Mouse (Mus musculus) embryonic facial prominence, embryonic 13.5 days (tissue): Measurements from ENCODE around the gene Krba1. TPM values are rescaled to one million over a fixed set of nuclear protein-coding genes. Genes with fewer than 3 reads are reported as not detected.

Experiments
- ATAC-seq: fragments of 200-750 bp; cut with Nextera tagmentation; 2 replicates; pipeline ENCODE4 v1.8.0; 2017; ENCODE audit warnings: low read depth; ENCODE audit not compliant: insufficient number of reproducible peaks, insufficient read depth, low FRiP score, low TSS enrichment
- H3K27ac ChIP-seq: fragments of 300-500 bp; sonication (generic); 2 replicates; pipeline ENCODE4 v1.5.1; 2015; ENCODE audit warnings: moderate library complexity, mild to moderate bottlenecking, inconsistent platforms
- H3K27me3 ChIP-seq: fragments of 300-500 bp; sonication (generic); 2 replicates; pipeline ENCODE4 v1.6.1; 2015; ENCODE audit warnings: mild to moderate bottlenecking, inconsistent platforms
- H3K36me3 ChIP-seq: fragments of 300-500 bp; sonication (generic); 2 replicates; pipeline ENCODE4 v1.6.1; 2015; ENCODE audit warnings: mild to moderate bottlenecking, inconsistent platforms
- H3K4me1 ChIP-seq: fragments of 300-500 bp; sonication (generic); 2 replicates; pipeline ENCODE4 v1.6.1; 2015; ENCODE audit warnings: inconsistent platforms
- H3K4me2 ChIP-seq: fragments of 300-500 bp; sonication (generic); 2 replicates; pipeline ENCODE4 v1.6.1; 2015; ENCODE audit warnings: moderate library complexity, mild to moderate bottlenecking, inconsistent platforms
- H3K4me3 ChIP-seq: fragments of 300-500 bp; sonication (generic); 2 replicates; pipeline ENCODE4 v1.5.1; 2015; ENCODE audit warnings: mild to moderate bottlenecking, inconsistent platforms
- H3K9ac ChIP-seq: fragments of 300-500 bp; sonication (generic); 2 replicates; pipeline ENCODE4 v1.6.1; 2015; ENCODE audit warnings: mild to moderate bottlenecking, inconsistent platforms
- H3K9me3 ChIP-seq: fragments of 300-500 bp; sonication (generic); 2 replicates; pipeline ENCODE4 v1.6.1; 2016; ENCODE audit warnings: inconsistent platforms
- WGBS: fragments of 180-500 bp; shearing (Covaris S2); methylation state at CpG from one replicate; pipeline ENCODE4 v1.1.7; 2015; ENCODE audit warnings: mixed read lengths; 5-methylcytosine and 5-hydroxymethylcytosine counted together
- polyA plus RNA-seq: library from polyadenylated mRNA; unstranded; fragments of >200 nt; fragmentation: Nextera tagmentation; extraction: Ambion mirVana; gene quantifications from 2 replicates; pipeline ENCODE4 v1.2.1, GENCODE M21; 2015

Gene Krba1
- polyA plus RNA-seq, 1 experiment from 2014 or later: 28.0 TPM

DNA sequence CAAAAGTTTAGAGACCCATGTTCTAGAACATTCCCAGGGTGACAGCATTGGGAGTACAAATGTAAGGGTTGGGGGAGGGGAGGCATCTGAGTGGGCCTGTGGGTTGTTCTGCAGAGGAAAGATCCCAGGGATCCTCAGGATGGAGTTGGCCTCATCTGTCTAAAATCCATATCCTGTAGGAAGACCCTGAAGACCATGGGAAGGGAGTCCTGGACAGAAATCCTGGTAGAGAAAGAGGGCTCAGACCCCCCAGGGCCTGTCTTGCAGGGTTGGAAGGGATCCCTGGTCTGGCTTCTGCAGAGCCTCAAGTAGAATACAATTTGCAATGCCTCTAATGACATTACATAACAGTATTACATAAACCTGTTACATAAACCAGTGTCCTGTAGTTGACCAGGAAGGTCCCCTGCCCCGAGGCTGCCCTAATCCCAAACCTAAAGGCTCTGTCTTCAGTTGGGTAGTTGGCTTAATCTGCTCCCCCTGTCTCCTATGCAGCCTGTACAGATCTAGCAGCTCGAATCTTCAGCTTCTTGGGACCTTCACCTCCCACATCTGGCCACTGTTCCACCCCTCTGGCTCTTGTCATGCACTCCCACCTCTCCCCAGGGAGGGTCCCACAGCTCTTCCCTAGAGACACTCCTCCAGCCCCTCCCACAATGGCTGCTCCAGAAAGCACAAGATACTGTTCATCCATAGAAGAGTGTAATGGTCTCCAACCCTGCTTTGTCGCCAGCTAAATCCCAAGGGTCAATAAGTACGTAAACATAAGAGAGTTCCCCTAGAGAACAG lies 33.6 kb downstream of the Krba1 start:
- Histone ChIP-seq H3K27me3 (no peaks in the 10 kb centered on the region), H3K4me3 (no peak overlapping the region), H3K36me3 (no peaks in the 10 kb centered on the region), H3K27ac (no peak overlapping the region), H3K4me2 (no peak overlapping the region), H3K4me1 (0 out of 2 replicates have a peak, but pooled peaks cover 6% of the 10 kb centered on the region), H3K9ac (no peak overlapping the region), H3K9me3 (no peaks in the 10 kb centered on the region)
- no peak for ATAC-seq
- WGBS: 67% methylated on average over 4 of the region's 4 CpGs

DNA sequence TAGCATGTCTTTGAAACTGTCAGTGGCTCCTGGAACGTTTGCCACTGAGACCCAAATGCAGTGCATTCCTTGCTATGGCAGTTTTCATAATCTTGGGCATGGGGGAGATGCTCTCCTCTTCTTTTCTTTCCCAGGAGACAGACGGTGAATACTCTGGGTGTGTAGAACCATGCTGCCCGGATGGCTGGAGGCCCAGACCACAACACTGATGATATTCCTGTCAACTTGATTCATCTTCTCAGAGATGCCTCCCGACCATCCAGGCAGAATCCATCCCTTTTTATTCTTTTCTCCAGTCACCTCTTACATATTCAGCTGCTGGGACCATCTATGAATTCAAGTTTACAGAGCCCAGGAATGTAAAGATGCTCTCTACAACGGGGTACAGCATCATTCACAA lies 35.4 kb downstream of the Krba1 start:
- WGBS: 82% methylated on average over 5 of the region's 5 CpGs
- ATAC-seq: no peak

DNA sequence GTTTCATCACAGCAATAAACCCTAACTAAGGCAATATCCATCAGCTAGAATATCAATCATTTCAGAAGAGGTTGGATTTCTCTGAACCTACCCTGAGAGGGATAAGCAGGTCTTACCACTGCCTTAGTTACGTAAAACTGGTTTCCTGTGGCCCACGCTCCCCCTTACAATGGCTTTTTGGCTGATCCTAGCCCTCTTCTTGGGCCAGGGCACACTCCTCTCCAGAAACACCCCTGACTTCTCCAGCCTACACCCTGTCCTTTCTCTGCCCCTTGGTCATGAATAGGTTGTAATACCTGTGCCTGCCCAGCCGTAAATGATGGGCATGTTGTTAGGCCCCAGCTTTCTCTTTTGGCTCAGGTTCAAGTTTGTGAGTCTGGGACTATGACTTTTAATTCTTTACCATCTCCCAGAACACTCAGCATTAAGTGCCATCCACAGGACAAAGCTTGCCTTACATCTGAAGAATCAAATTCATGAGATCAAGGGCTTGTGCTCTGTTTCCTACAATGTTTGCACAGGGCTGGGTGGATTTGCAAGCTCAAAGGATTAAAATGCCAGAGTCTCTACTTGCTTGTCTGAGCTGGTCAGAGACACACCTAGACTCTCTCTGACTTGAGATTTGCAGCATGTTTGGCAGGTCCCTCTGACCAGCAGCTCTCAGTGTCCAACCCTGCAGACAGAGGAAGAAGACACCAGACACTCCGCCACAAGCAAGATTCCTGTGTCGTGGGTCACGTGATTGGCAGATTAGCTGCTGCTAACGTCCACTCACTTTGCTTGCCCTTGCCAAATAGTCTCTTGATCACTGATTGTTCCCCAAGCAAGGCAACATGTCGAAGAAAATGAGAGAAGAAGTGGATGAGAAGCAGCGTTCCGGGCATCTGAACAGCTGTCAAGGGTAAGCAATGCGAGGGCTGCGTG lies 37.8 kb downstream of the Krba1 start:
- Histone ChIP-seq H3K4me3 (no peak overlapping the region), H3K9ac (no peak overlapping the region), H3K4me1 (peaks cover 33% of the 10 kb centered on the region), H3K27me3 (peaks cover 4% of the 10 kb centered on the region), H3K36me3 (peaks cover 22% of the 10 kb centered on the region), H3K9me3 (no peaks in the 10 kb centered on the region), H3K27ac (peak overlapping the region; percentile 80), H3K4me2 (peak overlapping the region; percentile 27; the same call in 1 of the 2 replicates)
- 54% methylated on average over 12 of the region's 12 CpGs for WGBS
- 0 out of 2 replicates have a peak, but pooled peaks have one; percentile 2 for ATAC-seq

More for the DNA sequence above, 35.4 kb downstream of the Krba1 start:
- H3K4me2 ChIP-seq: no peak overlapping the region
- no peaks in the 10 kb centered on the region for H3K36me3 ChIP-seq
- no peak overlapping the region for H3K9ac ChIP-seq
- H3K4me1 ChIP-seq: peaks cover 15% of the 10 kb centered on the region
- no peaks in the 10 kb centered on the region for H3K27me3 ChIP-seq
- H3K9me3 ChIP-seq: no peaks in the 10 kb centered on the region
- no peak overlapping the region for H3K27ac ChIP-seq
- no peak overlapping the region for H3K4me3 ChIP-seq

DNA sequence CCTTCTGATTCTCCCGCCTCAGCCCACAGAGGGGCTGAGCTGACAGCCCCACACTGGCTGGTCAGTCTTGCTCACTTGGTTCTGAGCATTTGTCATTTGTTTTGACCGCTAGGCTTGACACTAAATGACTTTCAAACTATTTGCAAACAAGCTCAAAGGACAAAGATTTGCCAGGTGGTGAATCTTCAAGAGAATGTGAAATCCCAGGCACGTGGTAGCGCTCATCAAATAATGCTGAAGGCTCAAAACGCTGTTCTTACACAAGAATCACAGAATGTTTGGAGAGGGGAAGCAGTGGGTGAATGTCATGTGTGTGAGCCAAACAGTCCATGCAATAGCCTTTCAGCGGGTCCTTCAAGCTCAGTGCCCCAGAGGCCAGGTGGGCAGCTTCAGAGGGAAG lies 39.3 kb downstream of the Krba1 start:
- Histone ChIP-seq H3K4me2 (no peak overlapping the region), H3K9ac (no peak overlapping the region; the same call in 1 of the 2 replicates), H3K27me3 (peaks cover 19% of the 10 kb centered on the region), H3K36me3 (peaks cover 37% of the 10 kb centered on the region), H3K4me3 (no peak overlapping the region), H3K4me1 (peaks cover 48% of the 10 kb centered on the region), H3K27ac (peak overlapping the region; percentile 34; the same call in 1 of the 2 replicates), H3K9me3 (no peaks in the 10 kb centered on the region)
- ATAC-seq: no peak
- 60% methylated on average over 6 of the region's 6 CpGs for WGBS

DNA sequence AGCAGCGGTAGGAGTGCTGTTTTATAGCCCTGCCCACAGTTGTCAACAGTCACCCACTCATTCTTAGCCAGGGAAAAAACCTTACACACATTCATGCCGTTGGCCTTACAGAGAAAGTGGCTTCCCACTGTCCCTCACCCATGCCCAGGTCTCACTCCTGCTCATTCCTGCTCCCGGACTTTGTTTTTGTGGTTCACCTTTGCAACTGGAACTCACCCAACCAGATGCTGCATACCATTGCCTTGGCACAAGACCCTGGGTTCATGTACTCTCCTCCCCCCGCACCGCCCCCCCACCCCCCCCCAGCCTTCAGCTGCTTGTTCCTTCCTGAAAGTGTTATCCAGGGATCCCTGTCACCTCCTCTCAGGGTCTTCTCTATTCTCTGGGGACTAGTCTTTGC lies 39.7 kb downstream of the Krba1 start:
- no peak for ATAC-seq
- H3K4me1 ChIP-seq: peaks cover 52% of the 10 kb centered on the region
- H3K4me3 ChIP-seq: no peak overlapping the region
- H3K36me3 ChIP-seq: peaks cover 42% of the 10 kb centered on the region
- no peak overlapping the region for H3K4me2 ChIP-seq
- no peak overlapping the region; the same call in 1 of the 2 replicates for H3K9ac ChIP-seq
- H3K27me3 ChIP-seq: peaks cover 24% of the 10 kb centered on the region
- WGBS: 59% methylated on average over 5 of the region's 5 CpGs
- no peaks in the 10 kb centered on the region for H3K9me3 ChIP-seq
- peak overlapping the region; percentile 34; the same call in 1 of the 2 replicates for H3K27ac ChIP-seq

DNA sequence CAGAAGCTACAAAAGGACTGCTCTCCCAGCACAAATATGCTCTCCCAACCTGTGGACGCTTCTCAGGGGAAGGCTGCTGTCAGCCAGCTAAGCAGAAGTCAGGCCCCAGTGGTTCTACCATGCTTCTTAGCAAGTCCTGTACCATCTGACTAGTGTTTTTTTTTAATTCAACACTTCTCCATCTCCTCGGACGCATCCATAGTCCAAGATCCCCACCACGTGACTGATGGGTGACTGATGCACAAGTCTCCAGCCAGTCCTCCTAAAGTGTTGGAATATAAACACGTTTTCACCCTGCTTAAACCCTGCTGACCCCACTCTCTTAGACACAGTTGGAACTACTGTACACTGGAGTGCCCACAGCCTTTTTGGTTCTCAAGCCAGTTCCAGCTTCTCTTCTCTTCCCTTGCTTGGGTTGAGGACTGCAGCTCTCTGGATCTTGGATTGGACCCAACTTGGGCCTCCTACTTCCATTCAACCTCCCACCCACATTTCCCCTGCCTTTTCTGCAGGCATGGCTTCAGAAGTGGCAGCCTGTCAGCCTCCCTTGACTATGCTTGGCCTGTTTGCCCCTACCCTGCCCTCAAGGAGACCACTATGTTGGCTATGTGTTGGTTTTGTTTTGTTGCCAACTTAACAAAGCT lies 40.4 kb downstream of the Krba1 start:
- Histone ChIP-seq H3K27ac (peak overlapping the region; percentile 22; the same call in 1 of the 2 replicates), H3K9ac (no peak overlapping the region), H3K9me3 (no peaks in the 10 kb centered on the region), H3K4me2 (no peak overlapping the region), H3K4me1 (peaks cover 59% of the 10 kb centered on the region), H3K4me3 (no peak overlapping the region), H3K27me3 (peaks cover 26% of the 10 kb centered on the region), H3K36me3 (peaks cover 48% of the 10 kb centered on the region)
- 86% methylated on average over 5 of the region's 5 CpGs for WGBS
- ATAC-seq: no peak

DNA sequence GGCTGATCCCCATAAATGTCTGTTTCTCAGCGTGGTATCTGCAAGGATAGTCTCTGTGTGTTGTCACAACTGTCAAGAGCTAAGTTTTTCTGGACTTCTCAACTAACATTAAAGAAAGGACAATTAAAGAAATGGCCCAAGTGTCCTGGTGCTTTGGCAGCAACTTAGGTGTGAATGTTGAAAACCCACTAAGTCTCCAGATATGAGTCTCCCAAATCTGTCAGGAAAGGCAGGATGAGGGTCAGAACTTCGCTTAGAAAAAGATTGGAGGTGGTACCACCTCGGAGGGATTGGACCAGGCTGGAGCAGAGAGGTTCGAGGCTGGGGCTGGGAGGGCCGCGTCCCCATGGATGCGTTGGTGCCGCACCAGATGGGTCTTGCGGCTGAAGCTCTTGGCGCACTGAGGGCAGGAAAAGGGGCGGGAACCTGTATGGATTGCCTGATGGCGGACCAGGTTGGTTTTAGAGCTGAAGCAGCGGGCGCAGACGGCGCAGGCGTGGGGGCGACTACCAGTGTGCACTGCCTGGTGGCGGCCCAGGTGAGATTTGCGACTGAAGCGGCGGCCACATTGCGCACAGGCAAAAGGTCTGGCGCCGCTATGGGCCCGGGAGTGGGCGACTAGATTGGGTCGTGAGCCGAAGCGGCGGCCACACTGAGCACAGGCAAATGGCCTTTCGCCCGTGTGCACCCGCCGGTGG lies 42.4 kb downstream of the Krba1 start:
- H3K4me1 ChIP-seq: peaks cover 75% of the 10 kb centered on the region
- peaks cover 26% of the 10 kb centered on the region for H3K27me3 ChIP-seq
- H3K4me2 ChIP-seq: no peak overlapping the region; the same call in 1 of the 2 replicates
- H3K36me3 ChIP-seq: peaks cover 68% of the 10 kb centered on the region
- WGBS: 55% methylated on average over 35 of the region's 35 CpGs
- no peak for ATAC-seq
- H3K9me3 ChIP-seq: no peaks in the 10 kb centered on the region
- H3K27ac ChIP-seq: no peak overlapping the region
- H3K4me3 ChIP-seq: no peak overlapping the region
- H3K9ac ChIP-seq: no peak overlapping the region

DNA sequence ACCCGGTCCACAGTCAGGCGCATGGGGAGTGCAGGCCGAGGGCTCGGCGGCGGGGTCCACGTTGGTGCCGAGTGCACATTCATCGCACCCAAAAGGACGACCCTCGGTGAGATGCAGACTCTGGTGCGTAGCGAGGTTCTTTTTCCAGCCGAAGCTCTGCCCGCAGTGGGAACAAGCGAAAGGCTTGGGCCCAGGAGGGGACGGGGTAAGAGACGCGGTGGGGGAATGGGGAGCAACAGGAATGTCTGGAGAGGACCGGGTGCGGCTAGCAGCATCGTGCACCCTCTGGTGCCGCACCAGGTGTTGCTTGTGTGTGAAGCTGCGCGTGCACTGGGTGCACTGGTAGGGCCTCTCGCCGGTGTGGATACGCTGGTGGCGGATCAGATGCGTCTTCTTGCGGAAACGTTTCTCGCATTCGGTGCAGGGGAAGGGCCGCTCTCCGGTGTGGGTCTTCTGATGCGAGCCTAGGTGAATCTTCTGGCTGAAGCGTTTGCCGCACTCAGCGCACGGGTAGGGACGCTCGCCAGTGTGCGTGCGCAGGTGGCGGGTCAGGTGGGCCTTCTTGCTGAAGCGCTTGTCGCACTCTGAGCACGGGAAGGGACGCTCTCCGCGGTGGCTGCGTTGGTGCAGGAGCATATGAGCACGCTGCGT lies 43.2 kb downstream of the Krba1 start:
- Histone ChIP-seq H3K4me3 (peak overlapping the region; percentile 3), H3K4me2 (peak overlapping the region; percentile 11), H3K36me3 (peaks cover 69% of the 10 kb centered on the region)

DNA sequence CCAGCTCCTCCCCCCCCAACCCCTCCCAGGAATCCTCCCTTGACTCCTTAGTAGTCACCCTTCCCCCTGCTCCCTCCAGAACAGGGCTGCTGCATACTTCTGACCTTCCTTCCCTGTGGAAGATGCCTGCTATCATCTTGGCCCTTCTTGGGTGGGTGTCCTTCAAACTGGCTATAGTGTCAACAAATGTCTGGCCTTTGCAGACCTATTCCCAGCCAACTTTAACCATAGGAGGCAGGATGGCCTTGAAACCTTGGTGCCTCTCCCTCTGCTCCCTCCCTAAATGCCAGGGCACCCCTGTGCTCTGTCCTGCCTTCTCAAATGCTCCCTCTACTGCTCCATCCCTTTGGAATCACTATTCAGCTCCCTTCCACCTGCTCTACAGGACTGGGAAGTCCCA lies 44.3 kb downstream of the Krba1 start:
- H3K9me3 ChIP-seq: no peaks in the 10 kb centered on the region
- peaks cover 69% of the 10 kb centered on the region for H3K36me3 ChIP-seq
- no peak overlapping the region for H3K9ac ChIP-seq
- peaks cover 26% of the 10 kb centered on the region for H3K27me3 ChIP-seq
- H3K4me1 ChIP-seq: peaks cover 83% of the 10 kb centered on the region
- no peak for ATAC-seq
- H3K4me2 ChIP-seq: 0 out of 2 replicates have a peak overlapping the region, but pooled peaks have one; percentile 11
- no peak overlapping the region for H3K4me3 ChIP-seq
- H3K27ac ChIP-seq: no peak overlapping the region

More for the DNA sequence above, 43.2 kb downstream of the Krba1 start:
- Histone ChIP-seq H3K9ac (0 out of 2 replicates have a peak overlapping the region, but pooled peaks have one; percentile 8), H3K27ac (no peak overlapping the region), H3K4me1 (peaks cover 81% of the 10 kb centered on the region), H3K9me3 (no peaks in the 10 kb centered on the region), H3K27me3 (peaks cover 26% of the 10 kb centered on the region)
- 25% methylated on average over 55 of the region's 55 CpGs for WGBS
- ATAC-seq: no peak

DNA sequence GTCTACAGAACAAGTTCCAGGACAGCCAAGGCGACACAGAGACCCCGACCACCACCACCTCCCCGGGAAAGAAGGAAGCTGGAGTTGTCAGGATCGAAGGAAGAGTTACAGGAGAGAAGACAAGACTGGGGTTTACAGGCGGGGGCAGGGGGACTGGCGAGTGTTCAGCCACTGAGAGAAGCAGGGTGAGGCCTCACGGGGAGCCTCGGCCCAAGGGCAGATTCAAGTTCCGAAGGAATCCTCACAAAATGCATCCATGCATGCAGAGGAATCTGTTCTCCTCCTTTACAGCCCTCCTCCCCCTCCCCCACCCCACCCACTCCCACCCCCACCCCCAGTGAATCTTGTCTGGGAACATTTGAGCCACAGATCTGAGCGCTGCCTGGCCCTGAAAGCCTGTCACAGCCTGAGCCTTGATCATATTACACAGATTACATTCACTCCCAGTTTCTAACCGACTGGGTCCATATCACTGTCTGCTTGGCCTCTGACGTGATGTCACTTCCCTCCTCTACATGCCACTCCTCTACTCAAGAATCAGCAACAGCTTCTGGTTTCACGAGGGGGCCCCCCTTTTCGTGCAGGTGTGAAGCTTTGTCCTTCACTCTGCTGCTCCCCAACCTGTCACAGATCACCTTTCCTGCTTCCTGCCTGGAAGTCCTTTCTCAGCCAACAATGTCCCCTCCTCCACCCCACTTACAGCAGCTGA lies 45.1 kb downstream of the Krba1 start:
- Histone ChIP-seq H3K27ac (peak overlapping the region; percentile 55; the same call in 1 of the 2 replicates), H3K36me3 (peaks cover 69% of the 10 kb centered on the region), H3K4me2 (no peak overlapping the region), H3K27me3 (peaks cover 26% of the 10 kb centered on the region), H3K4me3 (no peak overlapping the region), H3K9ac (0 out of 2 replicates have a peak overlapping the region, but pooled peaks have one; percentile 16), H3K9me3 (no peaks in the 10 kb centered on the region), H3K4me1 (peaks cover 76% of the 10 kb centered on the region)
- no peak for ATAC-seq
- WGBS: 23% methylated on average over 13 of the region's 14 CpGs
